Mouse (Mus musculus): ENCODE measurements at regions not wholly inside any gene's neighbourhood (a gene's known extent, or its start where the extent isn't known, plus 50 kb on each side); places are given as distances from the start of the nearest gene placed in this dataset.
"Not testable (repeated sequence)": the region's sequence is repeated elsewhere in the genome, so short reads cannot be mapped to it uniquely, and the experiment has no call there.

GRCm38 (mm10) chr17:74138517-74138916 lies 90.8 kb upstream of the Srd5a2 start:
- not testable (repeated sequence) for DNase-seq (ENCODE audit: low read depth)

GRCm38 (mm10) chr17:74134976-74135375 lies 87.3 kb upstream of the Srd5a2 start:
- peak; percentile 20 for DNase-seq (ENCODE audit: low read depth)

GRCm38 (mm10) chr17:74131534-74131933 lies 83.8 kb upstream of the Srd5a2 start:
- no peak for DNase-seq (ENCODE audit: low read depth)

- no peak for DNase-seq (ENCODE audit: low read depth)
These were observed 75.2 kb upstream of the Srd5a2 start for GRCm38 (mm10) chr17:74122944-74123343.

GRCm38 (mm10) chr17:74120969-74121368 lies 73.3 kb upstream of the Srd5a2 start:
- DNase-seq (ENCODE audit: low read depth): no peak

Data from naive thymus-derived CD4-positive, alpha-beta T cell, adult 2 months (primary cell).